ENCODE assay signal across 9 mouse cellular contexts in the genomic region with DNA sequence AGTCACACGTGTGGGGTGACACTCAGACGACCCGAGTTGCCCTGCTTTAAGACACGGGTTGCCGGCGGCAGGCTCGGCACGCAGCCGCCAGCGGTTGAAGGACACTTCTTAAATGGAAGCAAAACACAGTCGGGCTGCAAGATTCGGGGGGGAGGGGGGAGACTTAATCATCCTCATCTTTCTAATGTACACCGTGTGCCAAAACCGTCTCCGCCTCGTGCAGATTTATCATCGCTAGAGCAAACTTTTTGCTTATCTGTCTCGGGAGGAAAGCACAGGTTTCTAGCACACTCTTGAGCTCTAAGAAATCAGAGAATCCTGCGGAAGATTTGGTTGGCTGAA. TPM values are rescaled to one million over a fixed set of nuclear protein-coding genes. Genes with fewer than 3 reads are reported as not detected.
A peak's percentile ranks its signal among the peaks of the same experiment; 100 is the strongest.
DNase-seq lines count a peak whose midpoint lies in the region; ATAC-seq and TF ChIP-seq lines count a peak whose summit lies in the region.
"Had no signal": no experiment of that assay in that cellular context is flagged by ENCODE, and none has a peak within 500 bp of the region (broad histone marks: within the 10 kb centered on the region; RNA-seq: fewer than 3 reads in every experiment).

No protein-coding gene starts in this region.

- under 1% methylated on average over 19 of the region's 19 CpGs for WGBS in lung, embryonic 14.5 days
- WGBS in forebrain, embryonic 10.5 days: under 1% methylated on average over 19 of the region's 19 CpGs
- WGBS in limb, embryonic 12.5 days: 2% methylated on average over 19 of the region's 19 CpGs
- WGBS in neural tube, embryonic 14.5 days: 1% methylated on average over 19 of the region's 19 CpGs

- no peaks in the 10 kb centered on the region for H3K36me3 ChIP-seq in lung, embryonic 14.5 days (ENCODE audit: insufficient read depth)
- no peaks in the 10 kb centered on the region for H3K36me3 ChIP-seq in forebrain, embryonic 10.5 days (replicated peaks)
- no peaks in the 10 kb centered on the region for H3K36me3 ChIP-seq in limb, embryonic 12.5 days
- H3K36me3 ChIP-seq in neural tube, embryonic 14.5 days (ENCODE audit: control insufficient read depth, insufficient read depth, low read length): no peaks in the 10 kb centered on the region

- peak overlapping the region; percentile 92 for H3K4me2 ChIP-seq in lung, embryonic 14.5 days
- peak overlapping the region; percentile 88 for H3K4me2 ChIP-seq in limb, embryonic 12.5 days
- H3K4me2 ChIP-seq in neural tube, embryonic 14.5 days (ENCODE audit: low read depth, low read length): peak overlapping the region; percentile 99

- ATAC-seq in lung, embryonic 14.5 days (ENCODE audit: insufficient read depth): no peak
- ATAC-seq in limb, embryonic 12.5 days (ENCODE audit: insufficient number of reproducible peaks, insufficient read depth, low FRiP score, low TSS enrichment, low read depth): no peak
- no peak for ATAC-seq in neural tube, embryonic 14.5 days (ENCODE audit: low read depth)
- ATAC-seq in CD4-positive, CD25-positive, alpha-beta regulatory T cell, adult 4 months: no peak

- TF ChIP-seq CTCF in lung, embryonic 14.5 days (IDR thresholded peaks at IDR 0.05; ENCODE audit: low read depth): no peak

- H3K27me3 ChIP-seq in lung, embryonic 14.5 days (ENCODE audit: insufficient read depth, low read length): peaks cover 28% of the 10 kb centered on the region
- peaks cover 86% of the 10 kb centered on the region for H3K27me3 ChIP-seq in forebrain, embryonic 10.5 days (ENCODE audit: poor library complexity, severe bottlenecking)
- peaks cover 22% of the 10 kb centered on the region for H3K27me3 ChIP-seq in limb, embryonic 12.5 days
- peaks cover 13% of the 10 kb centered on the region for H3K27me3 ChIP-seq in neural tube, embryonic 14.5 days (ENCODE audit: control insufficient read depth, insufficient read depth, low read length)

- no peaks in the 10 kb centered on the region for H3K9me3 ChIP-seq in lung, embryonic 14.5 days (ENCODE audit: low read depth, low read length)
- no peaks in the 10 kb centered on the region for H3K9me3 ChIP-seq in forebrain, embryonic 10.5 days
- H3K9me3 ChIP-seq in limb, embryonic 12.5 days: no peaks in the 10 kb centered on the region
- H3K9me3 ChIP-seq in neural tube, embryonic 14.5 days (ENCODE audit: control insufficient read depth, low read length): no peaks in the 10 kb centered on the region

- no peak for DNase-seq in lung, embryonic 14.5 days
- DNase-seq in lung, adult 18-20 months: no peak
- no peak for DNase-seq in forebrain, embryonic 10.5 days (ENCODE audit: extremely low spot score, low spot score)
- no peak for DNase-seq in left cerebral cortex, adult 9 months (ENCODE audit: low spot score in 2 of 2)
- no peak for DNase-seq in adrenal gland, adult 8-10 months

- H3K4me1 ChIP-seq in lung, embryonic 14.5 days (ENCODE audit: insufficient read depth): peaks cover under 1% of the 10 kb centered on the region; the same call in 1 of the 2 replicates
- peaks cover 32% of the 10 kb centered on the region for H3K4me1 ChIP-seq in forebrain, embryonic 10.5 days
- H3K4me1 ChIP-seq in limb, embryonic 12.5 days (replicated peaks): peaks cover 38% of the 10 kb centered on the region
- H3K4me1 ChIP-seq in neural tube, embryonic 14.5 days (ENCODE audit: control insufficient read depth, insufficient read depth, low read length): peaks cover 10% of the 10 kb centered on the region

- H3K9ac ChIP-seq in lung, embryonic 14.5 days: peak overlapping the region; percentile 62
- peak overlapping the region; percentile 94 for H3K9ac ChIP-seq in limb, embryonic 12.5 days (replicated peaks)
- H3K9ac ChIP-seq in neural tube, embryonic 14.5 days (replicated peaks; ENCODE audit: low read depth, low read length): peak overlapping the region; percentile 29

- H3K27ac ChIP-seq in lung, embryonic 14.5 days (ENCODE audit: low read depth): peak overlapping the region; percentile 65; the same call in 1 of the 2 replicates
- peak overlapping the region; percentile 85 for H3K27ac ChIP-seq in forebrain, embryonic 10.5 days
- H3K27ac ChIP-seq in limb, embryonic 12.5 days: peak overlapping the region; percentile 95
- no peak overlapping the region for H3K27ac ChIP-seq in neural tube, embryonic 14.5 days (ENCODE audit: low read depth, low read length)

- peak overlapping the region; percentile 63 for H3K4me3 ChIP-seq in lung, embryonic 14.5 days (ENCODE audit: low read depth, low read length)
- peak overlapping the region; percentile 76 for H3K4me3 ChIP-seq in forebrain, embryonic 10.5 days
- peak overlapping the region; percentile 83 for H3K4me3 ChIP-seq in limb, embryonic 12.5 days (replicated peaks)
- peak overlapping the region; percentile 69 for H3K4me3 ChIP-seq in neural tube, embryonic 14.5 days (ENCODE audit: low read depth, low read length)

RNA-seq across cellular contexts. Expression of gene Bnc2, which starts 0.9 kb away (rescaled TPM):
- polyA plus RNA-seq in lung, embryonic 14.5 days (2014; fragmentation: Nextera tagmentation; extraction: Ambion mirVana): 7.1 and 8.4 TPM in 2 replicates
- 4.2 and 4.7 TPM in 2 replicates for polyA plus RNA-seq in forebrain, embryonic 10.5 days (2016; fragmentation: Nextera tagmentation; extraction: Ambion mirVana)
- 25.2 and 25.6 TPM in 2 replicates for polyA plus RNA-seq in limb, embryonic 12.5 days (2016; fragmentation: Nextera tagmentation; extraction: Ambion mirVana)
- 16.2 and 20.8 TPM in 2 replicates for polyA plus RNA-seq in neural tube, embryonic 14.5 days (2014; fragmentation: Nextera tagmentation; extraction: Ambion mirVana)
- 10 to 100 TPM; 11.9 to 18.9 (median 15.8) TPM for total RNA-seq in adrenal gland, adult 8-10 months (2022)
- polyA plus RNA-seq in CD4-positive, CD25-positive, alpha-beta regulatory T cell, adult 4 months (2017; shearing (Covaris generic)): not detected
- total RNA-seq: hematopoietic stem cell, adult 5-6 weeks had no signal

Comparison
In these comparisons a context has a peak if more than half of its experiments do, and no peak if none do; other contexts are left out.
1. H3K9ac ChIP-seq: peak in every context shown above with its lines; median percentile 94 in limb, embryonic 12.5 days; 62 in lung, embryonic 14.5 days; 29 in neural tube, embryonic 14.5 days.